Mouse (Mus musculus): ENCODE measurements around the gene Dusp14.
A peak's percentile ranks its signal among the peaks of the same experiment; 100 is the strongest.

Gene Dusp14

DNA sequence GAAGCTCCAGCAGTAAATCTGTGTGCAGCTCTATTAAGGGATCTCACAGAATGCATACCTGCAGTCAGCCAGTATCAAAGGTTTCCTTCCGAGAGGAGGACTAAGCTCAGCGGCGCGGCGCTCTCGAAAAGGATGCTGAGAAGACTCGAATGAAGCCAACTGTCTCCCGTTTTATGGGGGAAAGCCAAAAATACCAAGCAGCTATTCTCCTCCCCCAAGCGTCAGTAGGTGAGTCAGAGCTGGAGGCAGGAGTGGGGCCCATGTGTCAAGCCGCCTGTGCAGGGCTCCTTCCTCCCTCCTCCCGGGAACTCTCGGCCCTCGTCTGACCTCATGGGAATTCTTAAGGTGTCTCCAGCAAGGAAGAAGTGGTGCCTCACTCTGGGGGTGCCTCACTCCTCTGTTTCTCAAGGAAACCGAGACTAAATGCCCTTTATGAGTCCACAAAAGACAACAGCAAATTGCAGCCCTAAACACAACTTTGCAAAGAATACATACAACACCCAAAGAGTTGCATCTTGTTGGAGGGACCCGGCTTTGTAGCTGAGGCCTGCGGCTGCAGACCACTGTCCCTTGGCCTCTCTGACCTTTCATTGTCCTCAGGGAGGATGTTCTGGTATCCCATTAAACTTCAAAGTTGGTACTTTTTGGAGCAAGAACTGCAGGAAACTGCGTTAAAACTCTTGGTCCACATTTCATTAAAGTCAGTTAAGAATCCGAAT lies 2.0 kb downstream of the Dusp14 start:
- DNase-seq (ENCODE audit: low spot score), result peak; percentile 54

DNA sequence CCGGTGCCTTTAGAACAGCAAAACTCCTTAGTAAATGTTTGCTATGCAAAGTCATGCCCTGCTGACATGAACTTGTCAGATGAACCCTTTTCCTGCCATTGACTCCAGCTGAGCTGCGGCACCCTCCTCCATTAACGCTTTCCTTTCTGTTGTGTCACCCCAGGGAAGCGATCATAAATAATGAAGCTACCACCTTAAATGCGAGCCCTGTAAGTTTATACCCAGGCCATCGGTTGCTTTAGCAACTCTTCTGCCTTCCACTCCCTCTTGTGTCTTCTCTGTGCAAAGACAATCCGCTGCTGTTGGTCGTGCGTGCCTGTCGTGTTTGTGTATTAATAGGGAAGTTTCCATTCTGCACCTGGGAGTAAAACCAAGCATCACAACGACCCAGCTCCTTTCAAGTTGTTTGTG lies 3.0 kb downstream of the Dusp14 start:
- DNase-seq (ENCODE audit: low spot score), result peak; percentile 41

DNA sequence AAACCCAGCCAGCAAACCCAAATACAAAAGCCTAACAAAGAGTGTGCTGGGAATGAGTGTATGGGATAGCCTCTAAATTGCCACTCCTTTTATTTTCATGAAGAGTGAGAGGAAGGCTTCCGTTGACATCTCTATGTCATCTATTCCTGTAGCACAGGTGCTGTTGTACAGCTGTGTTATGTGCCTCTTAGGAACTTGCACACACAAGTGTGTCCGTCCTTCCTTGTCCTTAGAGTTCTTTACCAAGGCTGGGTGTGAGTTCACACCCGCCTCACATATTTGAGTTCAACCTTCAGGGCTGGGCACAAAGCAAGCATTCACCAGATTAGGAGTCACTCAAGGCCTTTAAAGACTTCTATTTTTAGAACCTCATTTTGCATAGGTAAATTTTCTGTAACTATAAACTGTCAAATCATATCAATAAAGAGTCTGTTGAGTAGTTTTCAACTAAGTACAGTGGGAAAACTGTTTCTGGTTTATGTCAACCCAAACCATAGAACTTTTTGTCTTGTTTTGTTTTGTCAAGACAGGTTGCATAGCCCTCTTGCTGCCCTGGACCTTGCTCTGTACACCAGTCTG lies 5.3 kb downstream of the Dusp14 start:
- DNase-seq (ENCODE audit: low spot score), result no peak

DNA sequence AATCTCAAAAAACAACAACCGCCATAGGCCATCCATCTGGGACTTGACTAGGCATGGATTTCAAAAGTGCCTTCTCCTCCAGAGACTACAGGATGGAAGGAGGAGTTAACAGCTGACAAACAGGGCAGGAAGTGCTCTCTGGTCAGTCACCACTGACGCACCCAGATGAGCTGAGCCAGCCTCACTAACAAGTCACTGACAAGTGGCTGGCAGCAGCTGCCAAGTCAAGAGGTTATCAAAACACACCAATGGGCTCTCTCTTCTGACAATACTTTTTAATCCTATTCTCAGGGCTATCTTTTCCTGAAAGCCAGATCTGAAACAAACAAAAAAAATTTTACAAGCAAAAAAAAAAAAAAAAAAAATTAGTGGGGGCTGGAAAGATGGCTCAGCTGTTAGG lies 6.3 kb downstream of the Dusp14 start:
- no peak for DNase-seq (ENCODE audit: low spot score)

DNA sequence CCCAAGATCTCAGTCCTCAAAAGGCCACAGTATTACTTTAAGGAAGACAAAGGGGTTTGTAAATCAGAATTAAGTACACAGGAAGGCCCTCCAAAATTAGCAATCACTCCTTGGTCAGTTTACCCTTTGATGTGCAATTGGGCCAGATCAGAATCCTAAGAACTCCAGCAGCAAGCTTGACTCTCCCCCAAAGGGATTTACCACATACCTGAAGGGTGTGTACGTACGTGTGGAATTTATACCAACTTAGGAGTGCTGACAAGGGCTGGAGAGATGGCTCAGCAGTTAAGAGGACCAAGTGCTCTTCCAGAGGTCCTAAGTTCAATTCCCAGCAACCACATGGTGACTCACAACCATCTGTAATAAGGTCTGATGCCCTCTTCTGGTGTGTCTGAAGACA lies 7.2 kb downstream of the Dusp14 start:
- DNase-seq (ENCODE audit: low spot score), result no peak

DNA sequence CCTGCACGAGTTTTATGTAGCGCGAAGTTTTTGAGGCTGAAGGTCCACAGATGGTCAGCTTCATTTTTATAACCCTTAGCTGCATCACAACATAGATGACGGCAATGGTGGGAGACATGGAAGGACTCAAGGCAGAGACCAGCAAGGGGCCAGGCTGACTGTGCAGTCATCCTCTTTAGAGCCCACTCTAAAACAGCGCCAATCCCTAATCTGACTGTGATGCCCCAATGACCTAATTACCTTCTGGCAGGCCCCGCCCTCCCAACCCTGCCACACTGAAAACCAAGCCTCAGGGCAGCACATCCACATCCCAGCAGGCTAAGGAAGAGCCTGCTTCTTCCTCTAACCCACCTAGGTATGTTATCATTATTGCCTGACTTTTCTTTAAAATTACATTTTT lies 8.4 kb downstream of the Dusp14 start:
- DNase-seq (ENCODE audit: low spot score), result no peak

DNA sequence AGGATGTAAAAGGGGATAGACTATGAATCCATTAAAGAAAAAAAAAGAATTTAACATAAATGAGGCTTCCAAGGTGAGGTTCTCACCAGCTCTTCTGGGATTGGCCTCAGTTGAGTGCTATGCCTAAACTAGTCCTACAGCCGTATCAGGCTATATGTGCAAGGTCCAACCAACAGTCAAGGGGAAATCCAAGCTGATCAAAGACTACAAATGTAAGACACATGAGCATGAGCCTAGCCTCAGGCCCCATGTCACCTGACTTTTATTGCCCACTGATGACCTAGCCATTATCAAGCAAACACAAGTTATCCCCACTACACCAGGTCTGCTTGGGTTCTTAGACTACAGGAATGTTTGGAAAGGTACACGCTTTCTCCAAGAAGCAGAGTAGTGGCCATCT lies 9.3 kb downstream of the Dusp14 start:
- DNase-seq (ENCODE audit: low spot score), result no peak

DNA sequence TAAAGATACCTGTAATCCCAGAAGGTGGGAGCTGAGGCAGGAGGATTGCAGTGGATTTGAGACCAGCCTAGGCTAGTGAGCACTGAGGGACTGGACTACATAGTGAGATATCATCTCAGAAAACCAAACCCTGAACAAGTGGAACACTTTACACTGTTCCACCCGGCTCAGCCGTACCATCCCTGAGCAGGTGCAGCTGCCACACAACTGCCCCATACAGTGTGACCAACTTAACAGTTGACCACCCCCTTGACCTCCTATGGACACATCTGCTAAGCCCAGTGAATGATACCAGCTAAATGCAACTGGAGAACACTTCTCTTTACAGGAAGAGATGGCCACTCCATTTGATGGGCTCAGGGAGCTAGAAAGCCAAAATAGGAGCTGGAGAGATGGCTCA lies 11.6 kb downstream of the Dusp14 start:
- DNase-seq (ENCODE audit: low spot score), result no peak

DNA sequence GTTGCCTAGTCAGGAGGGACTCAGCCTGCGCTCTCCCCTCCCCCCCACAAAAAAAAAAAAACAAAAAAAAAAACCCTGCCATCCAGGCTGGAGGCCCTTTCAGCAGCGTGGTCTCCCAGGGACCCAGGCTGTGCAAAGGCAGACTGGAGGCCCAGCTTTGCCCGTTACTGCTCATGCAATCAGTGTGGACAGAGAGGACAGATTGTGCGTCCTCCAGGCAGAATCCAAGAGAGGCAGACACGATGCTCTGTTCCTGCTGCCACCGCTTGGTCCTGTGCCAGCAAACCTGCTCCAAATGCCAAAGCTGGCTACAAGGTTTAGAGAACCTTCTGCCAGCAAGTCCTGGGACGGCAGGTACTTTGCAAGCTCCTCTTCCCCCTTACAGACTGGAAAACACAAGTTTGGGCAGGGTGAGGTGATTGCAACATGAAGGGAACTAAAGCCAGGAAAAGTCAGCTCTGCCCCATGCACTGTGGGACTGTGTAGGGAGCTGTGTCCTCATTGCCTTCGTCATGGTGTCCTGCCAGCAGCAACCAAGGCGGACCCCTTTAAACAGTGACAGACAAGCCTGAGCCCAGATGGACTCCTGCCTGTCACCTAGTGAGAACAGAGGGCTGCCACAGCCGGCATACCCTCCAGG lies 15.4 kb downstream of the Dusp14 start:
- DNase-seq (ENCODE audit: low spot score), result peak; percentile 74

DNA sequence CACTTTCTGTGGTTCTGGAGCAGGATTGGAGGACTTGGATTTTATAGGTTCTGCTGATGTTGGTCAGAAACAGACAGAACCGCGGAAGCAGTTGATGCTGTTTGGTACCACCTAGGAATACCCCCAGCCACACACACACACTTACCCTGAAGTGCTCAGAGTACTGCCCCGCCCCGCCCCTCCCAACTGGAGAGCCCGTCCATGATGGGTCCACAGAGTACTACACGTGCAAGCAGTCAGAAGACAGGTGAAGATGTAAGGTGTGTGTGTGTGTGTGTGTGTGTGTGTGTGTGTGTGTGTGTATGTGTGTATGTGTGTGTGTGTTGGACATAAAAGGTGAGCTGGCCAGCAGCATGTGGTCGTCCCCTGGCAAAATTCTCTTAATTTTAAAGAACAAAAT lies 16.0 kb downstream of the Dusp14 start:
- DNase-seq (ENCODE audit: low spot score), result no peak

DNA sequence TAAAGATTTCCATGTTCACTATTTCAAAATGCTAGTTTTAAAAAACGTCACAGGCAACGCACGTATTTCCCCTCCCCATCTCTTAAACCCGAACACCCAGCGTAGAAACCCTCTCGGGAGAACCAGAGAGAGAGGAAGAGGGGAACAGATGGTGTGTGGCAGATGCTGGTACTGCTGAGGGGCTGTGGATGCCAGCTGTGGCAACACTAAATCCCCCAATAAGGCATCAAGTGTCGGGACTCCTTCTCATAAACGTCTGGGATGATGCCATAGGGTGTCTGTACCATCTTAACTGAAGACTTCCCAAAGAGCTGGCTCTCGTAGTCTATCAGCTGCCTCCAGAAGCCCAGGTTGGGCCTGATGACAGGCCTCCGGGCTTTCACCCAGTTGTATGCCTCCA lies 20.6 kb downstream of the Dusp14 start:
- no peak for DNase-seq (ENCODE audit: low spot score)

DNA sequence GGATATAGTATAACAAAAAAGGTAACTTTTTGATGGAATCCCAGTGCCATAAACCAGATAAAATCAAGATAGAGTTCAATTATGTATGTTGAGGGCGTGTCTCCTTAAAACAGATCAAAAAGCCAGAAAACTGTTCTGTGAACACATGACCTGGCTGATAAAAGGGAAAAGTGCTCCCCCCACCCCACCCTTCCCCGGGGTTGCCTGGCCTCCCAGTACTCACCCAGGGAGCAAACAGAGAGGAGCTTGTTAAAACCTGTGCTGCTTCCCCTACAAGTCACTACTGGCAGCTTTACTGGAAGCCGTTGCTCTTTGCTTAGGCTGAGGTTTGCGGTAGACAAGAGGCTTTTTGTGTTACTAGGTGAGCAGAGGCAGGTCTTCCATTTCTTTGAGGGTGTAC lies 21.8 kb downstream of the Dusp14 start:
- no peak for DNase-seq (ENCODE audit: low spot score)

DNA sequence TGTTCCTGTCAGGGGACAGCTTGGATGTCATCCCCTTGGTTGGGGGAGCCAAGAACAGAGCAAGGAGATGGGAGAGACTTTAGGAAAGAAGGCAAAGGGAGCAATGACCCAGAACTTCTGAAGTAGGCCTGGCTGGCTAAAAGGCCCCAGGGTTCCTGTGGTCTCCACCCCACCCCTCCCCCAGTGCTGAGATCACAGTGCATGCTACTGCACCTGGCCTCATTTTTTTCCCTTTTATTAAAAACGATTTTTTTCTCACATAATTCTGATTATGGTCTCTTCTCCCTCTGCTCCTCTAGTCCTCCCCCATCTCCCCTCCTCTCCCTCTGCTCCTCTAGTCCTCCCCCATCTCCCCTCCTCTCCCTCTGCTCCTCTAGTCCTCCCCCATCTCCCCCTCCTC lies 24.1 kb downstream of the Dusp14 start:
- DNase-seq (ENCODE audit: low spot score), result no peak

DNA sequence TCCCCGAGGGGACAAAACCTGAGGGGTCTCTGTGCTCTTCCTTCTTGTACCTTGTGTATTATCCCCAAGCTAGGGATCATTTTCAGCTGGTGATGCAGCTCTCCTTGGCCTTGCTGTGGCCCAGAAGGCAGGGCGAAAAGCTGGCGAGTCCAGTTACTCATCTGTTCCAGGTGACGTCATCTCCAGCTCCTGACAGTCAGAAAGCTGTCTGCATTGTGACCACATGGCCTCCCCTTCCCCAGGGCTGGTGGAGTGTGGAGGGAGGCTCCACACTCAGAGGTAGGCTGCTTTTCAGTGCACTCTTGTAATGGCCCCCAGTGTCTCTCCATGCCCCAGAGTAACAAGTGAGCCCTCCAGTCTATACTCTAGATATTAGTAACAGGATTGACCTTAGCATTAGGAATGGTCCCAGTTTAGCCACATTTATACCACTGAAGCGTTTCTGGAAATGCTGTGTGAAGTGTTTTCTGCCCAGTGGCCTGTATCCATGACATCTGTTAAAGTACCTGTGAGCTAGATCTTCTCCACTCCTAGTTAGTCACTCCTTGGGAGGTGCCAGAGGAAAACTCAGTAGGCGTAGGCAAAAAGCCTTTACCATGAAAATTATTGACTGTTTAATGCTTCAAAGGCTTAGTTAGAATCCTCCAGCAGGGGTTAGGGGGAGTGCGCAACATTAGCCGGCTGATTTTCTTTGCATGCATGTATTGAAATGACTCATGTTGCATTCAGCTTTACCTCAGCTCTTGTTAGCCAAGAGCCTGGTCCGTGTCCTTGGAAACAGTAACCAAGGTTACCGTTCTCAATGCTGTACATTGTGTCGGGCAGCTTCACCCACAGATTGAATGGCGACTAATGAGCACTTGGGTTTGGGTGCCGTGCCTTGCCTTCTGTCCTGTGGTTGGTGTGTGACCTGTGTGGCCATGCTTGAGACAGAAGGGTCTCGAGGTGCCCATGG lies 26.0 kb downstream of the Dusp14 start:
- DNase-seq (ENCODE audit: low spot score), result peak; percentile 73

DNA sequence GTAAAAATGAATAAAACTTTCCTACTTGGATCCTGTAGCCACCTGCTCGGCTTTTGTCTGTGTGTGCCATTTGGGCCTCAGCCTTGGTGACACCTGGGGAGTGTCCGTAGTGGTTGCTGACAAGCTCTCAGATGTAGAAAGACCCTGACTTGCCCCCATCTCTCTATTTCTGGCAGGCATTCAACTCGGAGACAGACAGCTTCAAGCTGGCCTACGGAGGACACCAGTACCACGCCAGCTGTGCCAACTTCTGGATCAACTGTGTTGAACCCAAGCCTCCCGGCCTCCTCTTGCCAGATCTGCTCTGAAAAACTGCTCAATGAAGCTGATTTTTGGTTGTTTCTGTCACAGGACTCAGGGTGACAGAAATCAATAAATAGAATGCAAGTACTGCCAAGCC lies 28.4 kb downstream of the Dusp14 start:
- no peak for DNase-seq (ENCODE audit: low spot score)

DNA sequence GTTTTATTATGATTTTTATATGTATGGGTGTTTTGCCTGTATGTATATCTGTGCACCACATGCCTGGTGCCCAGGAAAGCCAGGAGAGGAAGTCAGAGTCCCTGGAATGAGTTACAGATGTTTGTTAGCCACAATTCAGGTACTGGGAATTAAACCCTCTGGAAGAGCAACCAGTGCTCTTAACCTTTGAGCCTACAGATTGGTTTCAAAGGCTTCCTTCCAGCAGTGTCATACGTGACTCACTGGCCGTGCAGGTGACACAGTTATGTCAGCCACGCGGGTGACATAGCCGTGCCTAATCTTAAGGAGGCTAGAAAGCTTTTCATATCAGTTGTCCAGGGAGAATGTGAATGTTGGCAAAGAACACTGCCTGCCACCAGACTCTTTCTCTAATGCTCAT lies 35.4 kb downstream of the Dusp14 start:
- DNase-seq (ENCODE audit: low spot score), result no peak

DNA sequence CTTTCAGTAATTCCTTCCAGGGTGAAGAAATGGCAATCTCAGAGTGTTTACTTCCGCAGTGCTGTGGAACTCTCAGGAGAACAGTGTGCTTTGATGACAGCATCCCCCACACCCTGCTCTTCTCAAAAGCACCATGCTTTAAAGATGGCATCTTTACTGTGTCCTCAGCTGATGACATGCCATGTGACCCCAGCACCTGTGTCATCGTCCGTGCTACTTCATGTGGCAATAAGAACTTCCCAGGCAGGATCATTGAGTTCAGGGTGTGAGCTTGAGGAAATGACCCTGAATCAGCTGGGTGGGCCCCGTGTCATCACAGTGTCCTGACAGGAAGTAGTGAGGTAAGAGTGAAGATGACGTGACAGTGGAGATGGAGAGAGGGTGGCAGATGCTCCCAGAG lies 36.5 kb downstream of the Dusp14 start:
- no peak for DNase-seq (ENCODE audit: low spot score)

DNA sequence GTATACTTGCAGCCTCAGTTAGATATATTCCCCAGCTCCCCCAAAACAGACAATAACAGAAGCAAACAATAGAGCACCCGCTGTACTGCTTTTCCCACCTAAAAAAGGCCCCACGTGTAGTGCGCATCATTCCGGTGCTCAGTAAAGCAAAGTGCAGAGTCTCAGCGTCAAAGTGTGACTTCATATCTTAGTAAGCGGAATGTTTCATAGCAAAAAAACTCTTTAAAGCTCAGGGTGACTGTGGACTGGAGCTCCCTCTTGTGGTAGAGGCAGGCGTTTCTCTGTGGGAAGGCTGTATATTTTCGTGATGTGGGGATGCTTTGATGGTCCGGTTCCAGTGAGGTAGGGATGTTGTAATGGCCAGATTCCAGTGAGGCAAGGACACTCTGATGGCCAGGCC lies 37.1 kb downstream of the Dusp14 start:
- DNase-seq (ENCODE audit: low spot score), result peak; percentile 65

DNA sequence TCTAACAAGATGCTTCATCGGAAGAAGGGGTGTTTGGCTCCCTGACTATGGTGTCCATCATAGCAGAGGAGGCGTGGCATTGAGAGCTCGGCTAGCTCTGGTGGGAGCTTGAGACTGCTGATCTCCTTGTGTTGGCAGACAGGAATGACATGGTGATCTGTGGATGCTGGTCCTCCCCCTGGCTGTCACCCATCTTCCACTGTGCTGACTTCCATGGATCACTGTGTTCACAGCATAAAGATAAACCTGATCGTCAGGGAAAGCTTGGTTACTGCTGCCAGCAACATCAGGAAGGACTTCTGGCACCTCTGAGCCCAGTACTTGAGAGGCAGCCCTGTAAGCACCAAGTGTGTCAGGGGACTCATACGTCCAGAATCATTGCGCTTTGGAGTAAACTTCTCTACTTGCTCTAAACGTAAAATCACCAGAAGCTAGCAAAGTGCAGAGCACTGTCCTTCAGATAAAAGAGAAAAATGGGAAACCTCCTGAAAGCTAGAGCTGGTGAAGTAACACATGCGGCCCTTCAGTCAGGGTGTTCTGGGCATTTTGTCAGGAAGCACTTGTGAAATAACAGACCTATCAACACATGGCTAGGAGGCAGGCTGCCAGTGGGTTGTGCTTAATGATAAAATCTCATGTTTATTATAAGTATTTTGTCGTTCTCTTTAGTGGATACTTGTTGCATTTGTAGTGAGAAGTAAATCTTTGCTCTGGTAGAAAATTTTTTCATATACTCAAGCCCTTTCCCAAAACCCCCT lies 40.6 kb downstream of the Dusp14 start:
- peak; percentile 60 for DNase-seq (ENCODE audit: low spot score)

DNA sequence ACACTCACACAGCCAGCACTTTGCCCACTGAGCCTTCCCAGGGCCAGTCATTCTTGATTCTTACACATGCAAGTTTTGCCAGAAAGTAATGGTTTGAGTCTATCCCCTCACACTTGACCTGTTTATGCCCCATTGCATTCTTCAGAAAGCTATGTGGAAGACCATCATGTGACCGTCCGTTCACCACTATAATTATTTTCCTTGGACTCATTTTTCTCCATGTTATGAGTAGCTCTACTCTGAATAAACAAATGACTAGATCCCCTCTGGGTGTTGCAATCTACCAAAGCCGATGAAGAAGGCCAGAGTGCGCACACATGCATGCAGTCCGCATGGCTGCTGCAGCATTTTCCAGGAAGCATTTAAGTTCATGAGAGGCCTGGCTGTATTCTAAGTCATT lies 41.8 kb downstream of the Dusp14 start:
- no peak for DNase-seq (ENCODE audit: low spot score)

DNA sequence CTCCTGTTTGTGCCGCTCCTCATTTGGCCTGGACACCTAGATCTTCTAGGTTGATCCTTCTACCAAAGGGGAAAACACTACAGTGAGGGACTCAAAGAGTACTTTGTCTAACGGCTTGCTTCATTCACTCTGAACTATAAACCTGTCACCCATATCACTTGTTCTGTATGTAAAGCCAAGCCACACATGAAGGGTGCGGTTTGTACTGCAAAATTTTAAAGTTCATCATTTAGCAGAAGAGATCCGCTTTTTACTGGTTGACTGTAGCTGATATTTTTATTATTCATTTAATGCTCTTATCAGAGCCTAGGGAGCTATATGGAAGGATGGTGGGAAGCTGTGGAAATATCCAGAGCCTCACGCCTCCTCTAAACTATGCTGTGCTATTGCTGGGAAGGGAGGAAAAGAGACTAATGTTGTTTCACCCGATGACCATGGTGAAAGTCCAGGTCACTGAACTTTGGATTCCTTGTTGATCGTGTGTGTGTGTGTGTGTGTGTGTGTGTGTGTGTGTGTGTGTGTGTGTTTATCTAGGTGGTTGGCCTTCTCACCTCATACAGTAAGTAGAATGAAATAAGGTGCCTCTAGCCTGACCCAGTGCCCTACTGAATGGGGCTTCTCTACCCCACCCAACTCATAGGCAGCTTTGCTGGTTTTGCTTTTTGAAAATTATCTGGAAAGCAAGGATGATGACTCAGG lies 52.1 kb downstream of the Dusp14 start:
- no peak for DNase-seq (ENCODE audit: low spot score)
